Mouse (Mus musculus): ENCODE results near the gene Elane. TPM values are rescaled to one million over a fixed set of nuclear protein-coding genes. Genes with fewer than 3 reads are reported as not detected.

Elane gene
- polyA plus RNA-seq, 1 experiment from 2014 or later, result 0.53 TPM

DNA sequence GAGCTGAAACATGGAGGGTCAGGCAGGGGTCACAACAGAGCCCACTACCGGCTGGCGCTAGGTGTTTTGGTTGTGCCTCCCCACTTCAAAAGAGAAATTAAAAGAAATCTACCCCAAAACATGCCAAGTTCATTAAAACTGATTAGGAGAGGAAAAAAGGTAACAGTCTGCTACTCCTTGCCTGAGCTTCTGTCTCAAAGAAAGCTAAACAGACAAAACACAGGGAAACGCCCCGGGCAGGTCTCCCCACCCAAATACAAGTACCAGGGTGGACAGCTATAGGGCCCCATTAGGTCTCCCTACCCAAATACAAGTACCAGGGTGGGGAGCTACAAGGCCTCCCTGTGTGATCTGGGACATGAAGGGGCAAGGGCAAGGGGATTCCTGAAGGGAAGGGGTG is 24.5 kb downstream of the Elane start, which contains the start of gene Gm26602:
Gene Gm26602 (plus strand): TSS at position 301 of the 400 bp plus-strand sequence.
- ATAC-seq (ENCODE audit: low FRiP score, low read depth), result no peak
- no peaks in the 10 kb centered on the region for H3K9me3 ChIP-seq
- H3K36me3 ChIP-seq, result peaks cover 35% of the 10 kb centered on the region
- H3K4me2 ChIP-seq (replicated peaks), result 0 out of 2 replicates have a peak within 1 kb of the TSS, but pooled peaks have one; percentile 38
- H3K9ac ChIP-seq, result no peak within 1 kb of the TSS
- H3K27ac ChIP-seq, result no peak within 1 kb of the TSS
- H3K4me3 ChIP-seq, result no peak within 1 kb of the TSS
- WGBS, result 93% methylated on average over 4 of the region's 4 CpGs
- no peaks in the 10 kb centered on the region for H3K27me3 ChIP-seq (replicated peaks)
- H3K4me1 ChIP-seq, result peaks cover 11% of the 10 kb centered on the region

- no peak for ATAC-seq (ENCODE audit: low FRiP score, low read depth)
- Histone ChIP-seq H3K9ac (no peak overlapping the region), H3K27ac (no peak overlapping the region)
Measured at GRCm38 (mm10) chr10:79912412-79912811, 26.4 kb downstream of the Elane start.

GRCm38 (mm10) chr10:79914131-79914947 is 28.3 kb downstream of the Elane start:
- peak overlapping the region; percentile 1; the same call in 1 of the 2 replicates for H3K4me3 ChIP-seq
- no peak overlapping the region for H3K27ac ChIP-seq
- H3K9me3 ChIP-seq, result peaks cover 3% of the 10 kb centered on the region; the same call in 1 of the 2 replicates
- H3K4me1 ChIP-seq, result peaks cover 35% of the 10 kb centered on the region
- H3K27me3 ChIP-seq (replicated peaks), result peaks cover 21% of the 10 kb centered on the region
- H3K9ac ChIP-seq, result no peak overlapping the region
- 78% methylated on average over 11 of the region's 11 CpGs for WGBS
- no peak for ATAC-seq (ENCODE audit: low FRiP score, low read depth)
- no peak overlapping the region; the same call in 1 of the 2 replicates for H3K4me2 ChIP-seq (replicated peaks)
- H3K36me3 ChIP-seq, result peaks cover 21% of the 10 kb centered on the region

More at GRCm38 (mm10) chr10:79912412-79912811, 26.4 kb downstream of the Elane start:
- peaks cover 1% of the 10 kb centered on the region for H3K27me3 ChIP-seq (replicated peaks)
- WGBS, result 67% methylated on average over 20 of the region's 20 CpGs
- no peaks in the 10 kb centered on the region for H3K9me3 ChIP-seq
- H3K4me3 ChIP-seq, result no peak overlapping the region
- no peak overlapping the region for H3K4me2 ChIP-seq (replicated peaks)
- H3K36me3 ChIP-seq, result peaks cover 21% of the 10 kb centered on the region
- H3K4me1 ChIP-seq, result peaks cover 24% of the 10 kb centered on the region

- no peak overlapping the region for H3K27ac ChIP-seq
- peak overlapping the region; percentile 97 for H3K4me2 ChIP-seq (replicated peaks)
- H3K4me3 ChIP-seq, result no peak overlapping the region
- 0 out of 2 replicates have a peak overlapping the region, but pooled peaks have one; percentile 17 for H3K9ac ChIP-seq
- ATAC-seq (ENCODE audit: low FRiP score, low read depth), result no peak
- peaks cover 3% of the 10 kb centered on the region; the same call in 1 of the 2 replicates for H3K9me3 ChIP-seq
- peaks cover 21% of the 10 kb centered on the region for H3K36me3 ChIP-seq
- peaks cover 28% of the 10 kb centered on the region for H3K27me3 ChIP-seq (replicated peaks)
- 79% methylated on average over 7 of the region's 7 CpGs for WGBS
- peaks cover 36% of the 10 kb centered on the region for H3K4me1 ChIP-seq
Measured at GRCm38 (mm10) chr10:79914948-79915596, 29.0 kb downstream of the Elane start.

- Histone ChIP-seq H3K9me3 (peaks cover 3% of the 10 kb centered on the region; the same call in 1 of the 2 replicates), H3K27me3 (replicated peaks) (peaks cover 38% of the 10 kb centered on the region), H3K4me2 (replicated peaks) (peak overlapping the region; percentile 97), H3K4me1 (peaks cover 44% of the 10 kb centered on the region), H3K9ac (peak overlapping the region; percentile 92), H3K27ac (no peak overlapping the region), H3K36me3 (peaks cover 17% of the 10 kb centered on the region), H3K4me3 (peak overlapping the region; percentile 83)
- ATAC-seq (ENCODE audit: low FRiP score, low read depth), result no peak
- 10% methylated on average over 8 of the region's 8 CpGs for WGBS
Measured at GRCm38 (mm10) chr10:79916081-79916480, 30.0 kb downstream of the Elane start.

DNA sequence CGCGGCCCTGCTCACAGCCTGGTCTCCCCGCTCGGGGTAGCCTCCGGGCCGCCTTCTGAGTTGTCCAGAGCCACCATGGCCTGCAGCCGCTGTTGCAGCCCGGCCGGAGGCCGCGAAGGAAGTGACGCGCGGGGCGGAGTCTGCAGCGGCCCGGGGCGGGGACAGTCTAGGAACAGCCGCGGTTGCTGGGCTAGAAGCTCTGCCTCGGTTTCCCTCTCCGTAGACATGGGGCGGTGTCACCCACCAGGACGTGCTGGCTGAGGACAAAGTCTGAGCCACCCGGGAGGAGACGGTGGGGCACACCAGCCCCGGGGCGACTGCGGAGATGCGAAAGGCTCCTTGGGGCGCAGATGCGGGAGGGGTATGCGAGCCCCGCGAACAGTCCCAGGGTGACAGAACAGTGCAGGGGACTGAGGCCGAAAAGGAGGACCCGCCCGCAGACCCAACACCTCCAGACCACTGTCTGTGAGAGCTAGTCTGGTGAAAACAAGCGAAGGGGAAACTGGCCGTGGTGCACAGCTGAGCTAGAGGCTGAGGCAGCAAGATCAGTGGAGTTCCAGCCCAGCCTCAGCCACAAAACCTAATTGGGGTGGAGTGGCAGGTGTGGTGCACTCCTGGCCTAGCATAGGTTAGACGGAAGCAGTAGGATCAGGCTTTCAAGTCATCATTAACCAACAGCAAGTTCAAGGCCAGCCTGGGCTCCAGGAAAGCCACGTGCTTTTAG is 30.9 kb downstream of the Elane start, which contains the start of gene Kiss1r:
Gene Kiss1r (plus strand): TSS at position 164 of the 724 bp plus-strand sequence.
- WGBS, result 3% methylated on average over 42 of the region's 42 CpGs
- Histone ChIP-seq H3K36me3 (peaks cover 8% of the 10 kb centered on the region), H3K4me1 (peaks cover 53% of the 10 kb centered on the region), H3K27me3 (replicated peaks) (peaks cover 47% of the 10 kb centered on the region), H3K9me3 (peaks cover 3% of the 10 kb centered on the region; the same call in 1 of the 2 replicates), H3K4me3 (peak within 1 kb of the TSS; percentile 83), H3K4me2 (replicated peaks) (peak within 1 kb of the TSS; percentile 97), H3K27ac (peak within 1 kb of the TSS; percentile 53; the same call in 1 of the 2 replicates), H3K9ac (peak within 1 kb of the TSS; percentile 92)
- peak; percentile 75 for ATAC-seq (ENCODE audit: low FRiP score, low read depth)

- H3K4me1 ChIP-seq, result peaks cover 53% of the 10 kb centered on the region
- H3K27me3 ChIP-seq (replicated peaks), result peaks cover 53% of the 10 kb centered on the region
- no peak overlapping the region for H3K9ac ChIP-seq
- H3K4me2 ChIP-seq (replicated peaks), result peak overlapping the region; percentile 97
- H3K27ac ChIP-seq, result no peak overlapping the region
- WGBS, result 66% methylated on average over 5 of the region's 5 CpGs
- peaks cover 3% of the 10 kb centered on the region; the same call in 1 of the 2 replicates for H3K36me3 ChIP-seq
- H3K4me3 ChIP-seq, result no peak overlapping the region
- ATAC-seq (ENCODE audit: low FRiP score, low read depth), result no peak
- peaks cover 3% of the 10 kb centered on the region; the same call in 1 of the 2 replicates for H3K9me3 ChIP-seq
Measured at GRCm38 (mm10) chr10:79917532-79918100, 31.6 kb downstream of the Elane start.

GRCm38 (mm10) chr10:79918231-79919078 is 32.4 kb downstream of the Elane start:
- WGBS, result 6% methylated on average over 35 of the region's 35 CpGs
- no peak for ATAC-seq (ENCODE audit: low FRiP score, low read depth)
- H3K27me3 ChIP-seq (replicated peaks), result peaks cover 62% of the 10 kb centered on the region
- H3K9me3 ChIP-seq, result peaks cover 3% of the 10 kb centered on the region; the same call in 1 of the 2 replicates
- 0 out of 2 replicates have a peak overlapping the region, but pooled peaks have one; percentile 18 for H3K9ac ChIP-seq
- no peak overlapping the region for H3K27ac ChIP-seq
- H3K4me2 ChIP-seq (replicated peaks), result peak overlapping the region; percentile 27
- no peaks in the 10 kb centered on the region for H3K36me3 ChIP-seq
- H3K4me1 ChIP-seq, result peaks cover 53% of the 10 kb centered on the region
- H3K4me3 ChIP-seq, result no peak overlapping the region

- no peak overlapping the region for H3K9ac ChIP-seq
Measured at GRCm38 (mm10) chr10:79919251-79919849, 33.3 kb downstream of the Elane start.

DNA sequence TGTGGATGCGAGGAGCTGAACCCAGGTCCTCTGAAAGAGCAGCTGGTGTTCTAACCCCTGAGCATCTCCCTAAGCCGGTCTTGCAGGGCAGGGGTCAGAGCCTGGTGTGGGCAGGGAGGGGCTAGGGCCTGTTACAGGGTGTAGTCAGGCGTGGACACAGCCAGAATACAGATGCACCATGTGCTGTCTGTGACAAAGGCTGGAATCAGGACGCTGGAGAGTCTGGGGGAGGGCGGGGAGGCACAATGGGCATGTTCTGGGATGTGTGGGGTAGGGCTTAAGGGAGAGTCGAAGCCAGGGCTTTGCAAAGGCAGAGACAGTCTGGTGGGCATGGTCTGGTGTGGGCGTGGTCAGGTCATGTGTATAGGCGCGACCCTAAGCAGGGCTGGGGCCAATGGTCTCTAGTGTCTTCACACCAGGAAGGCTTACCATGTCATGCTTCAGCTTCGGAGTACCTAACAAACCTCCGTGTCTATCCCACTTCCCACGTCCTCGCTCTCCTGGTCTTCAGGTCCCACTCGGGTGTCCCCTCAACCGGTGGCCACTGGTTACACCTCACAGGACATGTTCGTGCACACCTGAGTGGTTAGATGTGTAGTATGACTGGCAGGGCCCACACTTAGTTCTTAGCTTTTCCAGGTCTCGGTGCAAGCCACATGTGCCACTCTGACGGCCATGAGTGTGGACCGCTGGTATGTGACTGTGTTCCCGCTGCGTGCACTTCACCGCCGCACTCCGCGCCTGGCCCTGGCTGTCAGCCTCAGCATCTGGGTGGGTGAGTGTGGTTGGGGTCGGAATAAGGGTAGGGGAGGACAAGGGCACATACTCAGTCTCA is 34.2 kb downstream of the Elane start:
- Histone ChIP-seq H3K4me1 (peaks cover 50% of the 10 kb centered on the region), H3K9me3 (peaks cover 3% of the 10 kb centered on the region; the same call in 1 of the 2 replicates), H3K27ac (no peak overlapping the region), H3K4me2 (replicated peaks) (peak overlapping the region; percentile 48), H3K9ac (no peak overlapping the region), H3K4me3 (peak overlapping the region; percentile 22; the same call in 1 of the 2 replicates), H3K36me3 (no peaks in the 10 kb centered on the region), H3K27me3 (replicated peaks) (peaks cover 64% of the 10 kb centered on the region)
- ATAC-seq (ENCODE audit: low FRiP score, low read depth), result no peak
- 15% methylated on average over 26 of the region's 26 CpGs for WGBS

More at GRCm38 (mm10) chr10:79919251-79919849, 33.3 kb downstream of the Elane start:
- H3K27me3 ChIP-seq (replicated peaks), result peaks cover 64% of the 10 kb centered on the region
- no peak overlapping the region for H3K4me2 ChIP-seq (replicated peaks)
- 4% methylated on average over 21 of the region's 21 CpGs for WGBS
- H3K36me3 ChIP-seq, result no peaks in the 10 kb centered on the region
- no peak overlapping the region for H3K27ac ChIP-seq
- peaks cover 53% of the 10 kb centered on the region for H3K4me1 ChIP-seq
- H3K9me3 ChIP-seq, result peaks cover 3% of the 10 kb centered on the region; the same call in 1 of the 2 replicates
- no peak for ATAC-seq (ENCODE audit: low FRiP score, low read depth)
- H3K4me3 ChIP-seq, result no peak overlapping the region

Measured in neural tube, embryonic 12.5 days (tissue).